Mouse (Mus musculus) heart, postnatal 14 days (tissue): ENCODE measurements around the gene Btbd9. TPM values are rescaled to one million over a fixed set of nuclear protein-coding genes. Genes with fewer than 3 reads are reported as not detected.
A peak's percentile ranks its signal among the peaks of the same experiment; 100 is the strongest.

Source experiments
- DNase-seq, 2 experiments: peaks; one replicate each; pipeline ENCODE4 v3.0.0; 2021 to 2022
- intact Hi-C: fragments of 180-260 bp; cut with DNase I; formaldehyde crosslinking; loops from one replicate; pipeline ENCODE4 v1.15.1; 2025
- total RNA-seq, 2 experiments: library from RNA; stranded (reverse); gene quantifications; 2 replicates each; pipeline ENCODE4 v1.2.3; 2021

Btbd9 gene
- total RNA-seq, 2 experiments from 2014 or later: 20.9 to 22.4 TPM

GRCm38 (mm10) chr17:30178402-30178801 lies 397.9 kb downstream of the Btbd9 start:
- DNase-seq: no peak
- intact Hi-C loops: no loop called here

GRCm38 (mm10) chr17:30177435-30177834 lies 398.9 kb downstream of the Btbd9 start:
- intact Hi-C loops: no loop called here
- peak in 1 of 2 experiments; percentile 42 for DNase-seq

Other genes starting within 250 kb of the Btbd9 start
- gene Dnah8, start 47.9 kb upstream of the Btbd9 start, total RNA-seq: 1 to 10 TPM; 1.5 to 1.6 TPM
- gene Glo1, start 50.4 kb upstream of the Btbd9 start, total RNA-seq: 100 to 1,000 TPM; 139 to 140 TPM